Mouse (Mus musculus): ENCODE results near the gene Slc6a6.

DNA sequence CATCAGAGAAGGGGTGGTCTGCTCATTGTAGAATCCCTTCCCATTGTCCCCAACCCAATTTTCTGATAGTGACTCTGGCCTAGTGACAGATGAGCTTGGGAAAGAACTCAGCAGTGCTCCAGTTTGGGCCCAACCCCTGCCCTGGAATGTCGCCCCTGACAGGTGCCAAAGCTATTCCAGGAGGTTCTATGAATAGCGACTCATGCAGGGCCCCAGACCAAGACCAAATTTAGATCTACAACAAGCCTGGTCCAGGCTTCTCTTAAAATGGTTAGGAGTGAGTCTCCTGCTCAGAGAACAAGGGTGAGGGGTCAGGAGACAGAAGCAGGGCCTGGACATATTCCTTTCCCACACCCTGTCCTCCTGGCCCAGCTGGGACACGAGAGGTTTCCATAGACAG lies 101.2 kb downstream of the Slc6a6 start:
- TF ChIP-seq CTCF (IDR thresholded peaks at IDR 0.05; ENCODE audit: low read depth, low read length) (no peak), EP300 (IDR thresholded peaks at IDR 0.05; ENCODE audit: insufficient read depth, low read depth, low read length) (no peak)
